Mouse (Mus musculus) G1E (cell line): ENCODE data around the gene Aldh3a1.

Source experiments
- CTCF ChIP-seq: IDR thresholded peaks from 2 replicates; pipeline ENCODE4 v1.5.1; 2012; ENCODE audit warnings: low read depth, low read length, inconsistent platforms, mixed read lengths
- GATA1 ChIP-seq: IDR thresholded peaks from 2 replicates; pipeline ENCODE4 v1.6.1; 2012; ENCODE audit warnings: borderline replicate concordance, low read length, inconsistent platforms, mixed read lengths
- GATA2 ChIP-seq: IDR thresholded peaks from 2 replicates; pipeline ENCODE4 v1.6.1; 2012; ENCODE audit warnings: low read depth, low read length, inconsistent platforms, borderline replicate concordance
- POLR2AphosphoS5 ChIP-seq: IDR thresholded peaks from 2 replicates; pipeline ENCODE4 v1.6.1; 2012; ENCODE audit warnings: low read depth, low read length, inconsistent platforms; ENCODE audit not compliant: insufficient replicate concordance
- TAL1 ChIP-seq: conservative IDR thresholded peaks from 2 replicates; pipeline ENCODE4 v1.6.1; 2012; ENCODE audit warnings: low read depth, low read length, inconsistent platforms, mixed read lengths

DNA sequence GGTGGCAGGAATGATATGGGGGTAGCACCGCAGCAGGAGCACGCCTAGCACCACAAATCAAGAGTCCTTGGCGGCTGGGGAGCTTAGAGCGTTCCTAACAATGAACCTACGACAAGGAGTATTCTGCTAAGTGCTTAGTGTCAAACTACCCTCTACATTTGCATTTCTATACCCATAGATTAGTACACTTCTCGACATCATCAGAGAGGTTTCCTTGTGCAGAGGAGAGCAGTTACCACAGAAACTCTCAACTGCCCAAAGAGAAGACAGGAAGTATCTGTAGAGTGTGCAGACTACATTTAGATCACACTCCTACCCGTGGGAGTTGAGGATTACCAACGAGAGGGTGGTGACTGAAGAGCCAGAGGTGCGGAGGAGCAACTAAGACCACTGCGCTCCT lies 44.4 kb downstream of the Aldh3a1 start:
- no peak for TF ChIP-seq POLR2AphosphoS5
- TF ChIP-seq CTCF: no peak
- no peak for TF ChIP-seq GATA1
- no peak for TF ChIP-seq TAL1
- TF ChIP-seq GATA2: no peak
